Mouse (Mus musculus) cerebellum, adult 8-10 months (tissue): ENCODE results near the gene Rnf145.
A peak's percentile ranks its signal among the peaks of the same experiment; 100 is the strongest.

Experiments used
- DNase-seq: peaks from one replicate; pipeline ENCODE4 v3.0.0; 2022

Rnf145 gene

GRCm38 (mm10) chr11:44518281-44519095 is at the start of gene Rnf145:
TSS of gene Rnf145 (plus strand) at chr11:44518964.
- DNase-seq, result peak; percentile 81

GRCm38 (mm10) chr11:44469646-44470431 is 48.9 kb upstream of the Rnf145 start:
- DNase-seq, result no peak

- DNase-seq, result peak; percentile 92
Observed at GRCm38 (mm10) chr11:44470432-44471336, 48.1 kb upstream of the Rnf145 start, which contains the start of gene Ublcp1. TSS of gene Ublcp1 (minus strand) at chr11:44470498.

GRCm38 (mm10) chr11:44471337-44471995 is 47.3 kb upstream of the Rnf145 start:
- peak; percentile 11 for DNase-seq

GRCm38 (mm10) chr11:44475467-44475866 is 43.3 kb upstream of the Rnf145 start:
- no peak for DNase-seq

GRCm38 (mm10) chr11:44476445-44476844 is 42.3 kb upstream of the Rnf145 start:
- no peak for DNase-seq

GRCm38 (mm10) chr11:44478382-44478781 is 40.4 kb upstream of the Rnf145 start:
- DNase-seq, result no peak

- no peak for DNase-seq
Observed at GRCm38 (mm10) chr11:44480246-44480645, 38.5 kb upstream of the Rnf145 start.

- no peak for DNase-seq
Observed at GRCm38 (mm10) chr11:44485089-44485736, 33.6 kb upstream of the Rnf145 start.

- DNase-seq, result no peak
Observed at GRCm38 (mm10) chr11:44489117-44489516, 29.6 kb upstream of the Rnf145 start.

- DNase-seq, result no peak
Observed at GRCm38 (mm10) chr11:44494643-44495323, 24.0 kb upstream of the Rnf145 start.

GRCm38 (mm10) chr11:44496217-44496616 is 22.5 kb upstream of the Rnf145 start:
- no peak for DNase-seq

GRCm38 (mm10) chr11:44498412-44499272 is 20.1 kb upstream of the Rnf145 start:
- DNase-seq, result no peak

- DNase-seq, result no peak
Observed at GRCm38 (mm10) chr11:44500966-44501365, 17.8 kb upstream of the Rnf145 start.

GRCm38 (mm10) chr11:44501477-44501876 is 17.3 kb upstream of the Rnf145 start:
- DNase-seq, result no peak

- no peak for DNase-seq
Observed at GRCm38 (mm10) chr11:44502931-44503330, 15.8 kb upstream of the Rnf145 start.

- no peak for DNase-seq
Observed at GRCm38 (mm10) chr11:44504146-44504545, 14.6 kb upstream of the Rnf145 start.

GRCm38 (mm10) chr11:44504761-44505160 is 14.0 kb upstream of the Rnf145 start:
- DNase-seq, result no peak

GRCm38 (mm10) chr11:44508876-44509275 is 9.9 kb upstream of the Rnf145 start:
- no peak for DNase-seq

GRCm38 (mm10) chr11:44509906-44510305 is 8.9 kb upstream of the Rnf145 start:
- DNase-seq, result no peak
